Mouse (Mus musculus) ES-Bruce4 (cell line): ENCODE measurements at regions not wholly inside any gene's neighbourhood (a gene's known extent, or its start where the extent isn't known, plus 50 kb on each side); places are given as distances from the start of the nearest gene placed in this dataset.

Source experiments
- CTCF ChIP-seq: IDR thresholded peaks from one replicate; pipeline ENCODE4 v1.8.1; 2011; ENCODE audit warnings: low read depth, low read length
- EP300 ChIP-seq: IDR thresholded peaks from 2 replicates; pipeline ENCODE4 v1.6.1; 2011; ENCODE audit warnings: low read depth, low read length; ENCODE audit not compliant: insufficient read depth

- no peak for TF ChIP-seq CTCF
- TF ChIP-seq EP300 = no peak
These were observed 195.9 kb downstream of the Unc5cl start for GRCm38 (mm10) chr17:48650556-48650955.
